Mouse (Mus musculus): ENCODE measurements around the gene Cmklr1. TPM values are rescaled to one million over a fixed set of nuclear protein-coding genes. Genes with fewer than 3 reads are reported as not detected.

The Cmklr1 gene
- 1.3 and 3.3 TPM in 2 replicates for polyA plus RNA-seq (2016; fragmentation: Nextera tagmentation; extraction: Ambion mirVana)

- no peak for DNase-seq (ENCODE audit: low spot score)
- Histone ChIP-seq H3K36me3 (no peaks in the 10 kb centered on the region), H3K4me1 (peaks cover 36% of the 10 kb centered on the region), H3K27ac (peak within 1 kb of the TSS; percentile 56), H3K4me3 (peak within 1 kb of the TSS; percentile 51), H3K9me3 (no peaks in the 10 kb centered on the region), H3K27me3 (ENCODE audit: insufficient read depth, poor library complexity, severe bottlenecking) (peaks cover 53% of the 10 kb centered on the region)
- WGBS: 5% methylated on average over 30 of the region's 30 CpGs
These were observed at the start of gene Cmklr1 for GRCm38 (mm10) chr5:113650035-113650865. TSS of gene Cmklr1 (minus strand) at chr5:113650426.

- H3K4me1 ChIP-seq: peaks cover 13% of the 10 kb centered on the region
- H3K4me3 ChIP-seq: no peak overlapping the region
- H3K9me3 ChIP-seq: peaks cover 4% of the 10 kb centered on the region
- H3K27me3 ChIP-seq (ENCODE audit: insufficient read depth, poor library complexity, severe bottlenecking): 0 out of 2 replicates have a peak, but pooled peaks cover 8% of the 10 kb centered on the region
- H3K27ac ChIP-seq: no peak overlapping the region
- no peaks in the 10 kb centered on the region for H3K36me3 ChIP-seq
- 52% methylated on average over 5 of the region's 5 CpGs for WGBS
- DNase-seq (ENCODE audit: low spot score): no peak
These were observed 44.2 kb upstream of the Cmklr1 start for GRCm38 (mm10) chr5:113694415-113694814.

GRCm38 (mm10) chr5:113694000-113694399 is 43.8 kb upstream of the Cmklr1 start:
- no peak overlapping the region for H3K4me3 ChIP-seq
- H3K27me3 ChIP-seq (ENCODE audit: insufficient read depth, poor library complexity, severe bottlenecking): 0 out of 2 replicates have a peak, but pooled peaks cover 8% of the 10 kb centered on the region
- H3K36me3 ChIP-seq: no peaks in the 10 kb centered on the region
- H3K4me1 ChIP-seq: peaks cover 13% of the 10 kb centered on the region
- no peak overlapping the region for H3K27ac ChIP-seq
- H3K9me3 ChIP-seq: peaks cover 4% of the 10 kb centered on the region
- WGBS: 54% methylated on average over 4 of the region's 4 CpGs
- DNase-seq (ENCODE audit: low spot score): no peak

- Histone ChIP-seq H3K36me3 (no peaks in the 10 kb centered on the region), H3K27me3 (ENCODE audit: insufficient read depth, poor library complexity, severe bottlenecking) (0 out of 2 replicates have a peak, but pooled peaks cover 8% of the 10 kb centered on the region), H3K4me1 (peaks cover 13% of the 10 kb centered on the region), H3K27ac (no peak overlapping the region), H3K4me3 (no peak overlapping the region), H3K9me3 (peaks cover 4% of the 10 kb centered on the region)
- 81% methylated on average over 8 of the region's 8 CpGs for WGBS
- no peak for DNase-seq (ENCODE audit: low spot score)
These were observed 43.0 kb upstream of the Cmklr1 start for GRCm38 (mm10) chr5:113693196-113693755.

- Histone ChIP-seq H3K27ac (no peak overlapping the region), H3K4me1 (peaks cover 13% of the 10 kb centered on the region), H3K4me3 (no peak overlapping the region), H3K36me3 (no peaks in the 10 kb centered on the region), H3K27me3 (ENCODE audit: insufficient read depth, poor library complexity, severe bottlenecking) (0 out of 2 replicates have a peak, but pooled peaks cover 8% of the 10 kb centered on the region), H3K9me3 (peaks cover 4% of the 10 kb centered on the region)
- WGBS: 76% methylated on average over 2 of the region's 2 CpGs
- no peak for DNase-seq (ENCODE audit: low spot score)
These were observed 40.6 kb upstream of the Cmklr1 start for GRCm38 (mm10) chr5:113690866-113691265.

GRCm38 (mm10) chr5:113690069-113690548 is 39.9 kb upstream of the Cmklr1 start:
- Histone ChIP-seq H3K27me3 (ENCODE audit: insufficient read depth, poor library complexity, severe bottlenecking) (0 out of 2 replicates have a peak, but pooled peaks cover 4% of the 10 kb centered on the region), H3K27ac (no peak overlapping the region), H3K4me1 (peaks cover 12% of the 10 kb centered on the region), H3K36me3 (no peaks in the 10 kb centered on the region), H3K4me3 (no peak overlapping the region), H3K9me3 (peaks cover 4% of the 10 kb centered on the region)
- no peak for DNase-seq (ENCODE audit: low spot score)
- WGBS: 75% methylated on average over 15 of the region's 15 CpGs

- DNase-seq (ENCODE audit: low spot score): no peak
- 80% methylated on average over 5 of the region's 5 CpGs for WGBS
These were observed 37.3 kb upstream of the Cmklr1 start for GRCm38 (mm10) chr5:113687514-113687913.

GRCm38 (mm10) chr5:113685471-113685870 is 35.2 kb upstream of the Cmklr1 start:
- WGBS: 63% methylated on average over 5 of the region's 5 CpGs
- H3K27ac ChIP-seq: no peak overlapping the region
- no peaks in the 10 kb centered on the region for H3K4me1 ChIP-seq
- no peaks in the 10 kb centered on the region for H3K9me3 ChIP-seq
- no peaks in the 10 kb centered on the region for H3K36me3 ChIP-seq
- no peak for DNase-seq (ENCODE audit: low spot score)
- H3K4me3 ChIP-seq: no peak overlapping the region
- no peaks in the 10 kb centered on the region for H3K27me3 ChIP-seq (ENCODE audit: insufficient read depth, poor library complexity, severe bottlenecking)

More at GRCm38 (mm10) chr5:113687514-113687913, 37.3 kb upstream of the Cmklr1 start:
- Histone ChIP-seq H3K9me3 (no peaks in the 10 kb centered on the region), H3K27ac (no peak overlapping the region), H3K27me3 (ENCODE audit: insufficient read depth, poor library complexity, severe bottlenecking) (no peaks in the 10 kb centered on the region), H3K4me3 (no peak overlapping the region), H3K4me1 (no peaks in the 10 kb centered on the region), H3K36me3 (no peaks in the 10 kb centered on the region)

GRCm38 (mm10) chr5:113683246-113683645 is 33.0 kb upstream of the Cmklr1 start:
- WGBS: 80% methylated on average over 5 of the region's 5 CpGs
- Histone ChIP-seq H3K27ac (no peak overlapping the region), H3K4me3 (no peak overlapping the region), H3K36me3 (no peaks in the 10 kb centered on the region), H3K27me3 (ENCODE audit: insufficient read depth, poor library complexity, severe bottlenecking) (no peaks in the 10 kb centered on the region), H3K4me1 (no peaks in the 10 kb centered on the region), H3K9me3 (no peaks in the 10 kb centered on the region)
- no peak for DNase-seq (ENCODE audit: low spot score)

GRCm38 (mm10) chr5:113682472-113682871 is 32.2 kb upstream of the Cmklr1 start:
- no peaks in the 10 kb centered on the region for H3K9me3 ChIP-seq
- no peaks in the 10 kb centered on the region for H3K4me1 ChIP-seq
- no peak overlapping the region for H3K27ac ChIP-seq
- 87% methylated on average over 3 of the region's 3 CpGs for WGBS
- no peak for DNase-seq (ENCODE audit: low spot score)
- H3K36me3 ChIP-seq: no peaks in the 10 kb centered on the region
- H3K27me3 ChIP-seq (ENCODE audit: insufficient read depth, poor library complexity, severe bottlenecking): no peaks in the 10 kb centered on the region
- H3K4me3 ChIP-seq: no peak overlapping the region

GRCm38 (mm10) chr5:113681219-113681618 is 31.0 kb upstream of the Cmklr1 start:
- Histone ChIP-seq H3K36me3 (no peaks in the 10 kb centered on the region), H3K27ac (no peak overlapping the region), H3K4me3 (no peak overlapping the region), H3K27me3 (ENCODE audit: insufficient read depth, poor library complexity, severe bottlenecking) (no peaks in the 10 kb centered on the region), H3K4me1 (no peaks in the 10 kb centered on the region), H3K9me3 (no peaks in the 10 kb centered on the region)
- WGBS: 77% methylated on average over 14 of the region's 14 CpGs
- DNase-seq (ENCODE audit: low spot score): no peak

GRCm38 (mm10) chr5:113679509-113679908 is 29.3 kb upstream of the Cmklr1 start:
- no peaks in the 10 kb centered on the region for H3K4me1 ChIP-seq
- H3K4me3 ChIP-seq: no peak overlapping the region
- 80% methylated on average over 4 of the region's 4 CpGs for WGBS
- H3K27me3 ChIP-seq (ENCODE audit: insufficient read depth, poor library complexity, severe bottlenecking): no peaks in the 10 kb centered on the region
- H3K27ac ChIP-seq: no peak overlapping the region
- no peaks in the 10 kb centered on the region for H3K36me3 ChIP-seq
- DNase-seq (ENCODE audit: low spot score): no peak
- H3K9me3 ChIP-seq: no peaks in the 10 kb centered on the region

Data from heart, embryonic 10.5 days (tissue).